Comparison of ENCODE assay signal across 8 mouse cellular contexts in the genomic region with DNA sequence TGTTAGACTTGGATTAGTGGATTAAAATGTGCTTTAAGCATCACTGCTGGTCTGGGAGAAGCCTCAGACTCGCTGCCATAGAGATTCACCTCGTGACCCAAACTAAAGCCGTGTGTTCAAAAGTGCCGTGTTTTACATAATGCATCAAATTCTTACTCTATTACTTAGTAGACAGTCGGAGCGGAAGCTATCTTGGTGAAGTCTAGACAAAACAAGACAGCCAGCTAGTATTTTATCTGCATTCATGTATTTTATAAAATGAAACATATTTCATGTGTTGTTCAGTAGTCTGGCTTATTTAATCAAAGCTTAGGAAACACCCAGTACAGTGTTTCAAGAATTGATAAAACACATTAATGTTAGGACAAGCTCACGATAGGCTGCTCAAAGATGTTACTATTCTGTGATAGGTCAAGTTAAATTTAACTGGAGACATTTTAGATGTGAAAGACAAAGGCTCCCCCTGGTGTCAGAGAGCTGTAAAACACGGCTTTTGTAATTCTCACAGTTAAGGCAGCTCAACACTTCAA. TPM values are rescaled to one million over a fixed set of nuclear protein-coding genes. Genes with fewer than 3 reads are reported as not detected.
DNase-seq lines count a peak whose midpoint lies in the region; ATAC-seq lines count a peak whose summit lies in the region.

A gene (minus strand): TSS at position 327 of the 530 bp plus-strand sequence.

- peak within 1 kb of the TSS; percentile 89 for H3K9ac ChIP-seq in intestine, embryonic 14.5 days (ENCODE audit: low read length)

- intact Hi-C loops in left cerebral cortex, postnatal 10 days (cut with DNase I): loop anchor here (2.0 to 5.0 kb wide), 5 partner anchors 67 to 362 kb away; a partner anchor contains a TSS

- H3K4me3 ChIP-seq in intestine, embryonic 14.5 days (ENCODE audit: low read depth, low read length): peak within 1 kb of the TSS; percentile 70

- no peaks in the 10 kb centered on the region for H3K9me3 ChIP-seq in intestine, embryonic 14.5 days (ENCODE audit: control insufficient read depth, low read length)

- DNase-seq in heart, adult 18-20 months: peak; percentile 83 to 90
- DNase-seq in heart, adult 11 months: no peak
- DNase-seq in embryo, embryonic 10 days (ENCODE audit: low spot score): peak; percentile 89
- DNase-seq in gastrocnemius, adult 8-10 months (ENCODE audit: low spot score in 2 of 2): peak; percentile 54 to 60
- peak; percentile 74 for DNase-seq in intestine, embryonic 14.5 days (ENCODE audit: low spot score)
- peak; percentile 75 to 85 for DNase-seq in left cerebral cortex, postnatal 10 days (ENCODE audit: extremely low spot score in 1 of 2, low spot score in 2 of 2)
- DNase-seq in right cerebral cortex, postnatal 14 days: peak; percentile 79

- ATAC-seq in intestine, embryonic 14.5 days (replicated peaks; ENCODE audit: low FRiP score, low TSS enrichment, low read depth): no peak
- peak; percentile 73 for ATAC-seq in megakaryocyte-erythroid progenitor cell, adult 5-6 weeks (replicated peaks; ENCODE audit: low FRiP score, low TSS enrichment, poor library complexity, severe bottlenecking)

- peak within 1 kb of the TSS; percentile 79 for H3K4me2 ChIP-seq in intestine, embryonic 14.5 days (ENCODE audit: low read length)

- WGBS in intestine, embryonic 14.5 days: 1% methylated on average over 8 of the region's 8 CpGs

- H3K27ac ChIP-seq in intestine, embryonic 14.5 days (ENCODE audit: low read depth): peak within 1 kb of the TSS; percentile 100

- no peaks in the 10 kb centered on the region for H3K27me3 ChIP-seq in intestine, embryonic 14.5 days (replicated peaks; ENCODE audit: control insufficient read depth, insufficient read depth, low read length)

- no peaks in the 10 kb centered on the region for H3K4me1 ChIP-seq in intestine, embryonic 14.5 days (replicated peaks; ENCODE audit: control insufficient read depth, insufficient read depth, low read length)

- peaks cover 4% of the 10 kb centered on the region; the same call in 1 of the 2 replicates for H3K36me3 ChIP-seq in intestine, embryonic 14.5 days (ENCODE audit: control insufficient read depth, insufficient read depth, low read length)

RNA-seq across cellular contexts. Expression of the gene that starts here (rescaled TPM):
- 1 to 10 TPM; 7.3 to 7.8 TPM for total RNA-seq in heart, adult 18-20 months (2021)
- 1 to 10 TPM; 1.3 to 2.5 (median 1.5) TPM for total RNA-seq in gastrocnemius, adult 8-10 months (2022)
- polyA plus RNA-seq in intestine, embryonic 14.5 days (2014; fragmentation: Nextera tagmentation; extraction: Ambion mirVana): 45.3 and 58.6 TPM in 2 replicates
- total RNA-seq in left cerebral cortex, postnatal 10 days (2021): 1 to 10 TPM; 4.4 to 4.9 TPM
- total RNA-seq in megakaryocyte-erythroid progenitor cell, adult 5-6 weeks (2014; fragmentation: Nextera tagmentation): 1.2 and 3.3 TPM in 2 replicates
- 2.7 and 3.4 TPM in 2 replicates for total RNA-seq in megakaryocyte-erythroid progenitor cell, adult 5-6 weeks (2017)
